Mouse (Mus musculus): Measurements from ENCODE around the gene Gspt1. TPM values are rescaled to one million over a fixed set of nuclear protein-coding genes. Genes with fewer than 3 reads are reported as not detected.

The Gspt1 gene
- polyA plus RNA-seq, 1 experiment from 2014 or later = 46.3 TPM

DNA sequence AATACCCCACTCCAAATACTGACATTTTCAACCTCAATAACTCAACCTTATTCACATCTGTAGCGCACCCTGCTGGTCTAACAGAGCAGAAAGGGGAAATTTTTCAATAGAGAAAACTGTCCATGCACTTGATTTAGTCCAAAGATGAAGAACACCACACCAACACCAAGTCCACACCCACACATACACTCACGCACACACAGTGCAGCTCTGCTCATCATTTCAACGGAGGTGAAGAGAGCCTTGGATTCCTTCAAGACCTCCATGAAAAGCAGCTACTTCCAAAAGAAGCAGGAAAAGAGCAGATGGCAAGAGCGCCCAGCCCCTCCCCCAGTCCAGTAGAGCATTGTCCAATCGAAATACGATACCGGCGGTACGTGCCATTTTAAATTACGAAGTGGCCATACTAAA, 79.4 kb downstream of the Gspt1 start:
- WGBS = 8% methylated on average over 10 of the region's 10 CpGs
- peak overlapping the region; percentile 76 for H3K9ac ChIP-seq
- H3K4me2 ChIP-seq = peak overlapping the region; percentile 79

DNA sequence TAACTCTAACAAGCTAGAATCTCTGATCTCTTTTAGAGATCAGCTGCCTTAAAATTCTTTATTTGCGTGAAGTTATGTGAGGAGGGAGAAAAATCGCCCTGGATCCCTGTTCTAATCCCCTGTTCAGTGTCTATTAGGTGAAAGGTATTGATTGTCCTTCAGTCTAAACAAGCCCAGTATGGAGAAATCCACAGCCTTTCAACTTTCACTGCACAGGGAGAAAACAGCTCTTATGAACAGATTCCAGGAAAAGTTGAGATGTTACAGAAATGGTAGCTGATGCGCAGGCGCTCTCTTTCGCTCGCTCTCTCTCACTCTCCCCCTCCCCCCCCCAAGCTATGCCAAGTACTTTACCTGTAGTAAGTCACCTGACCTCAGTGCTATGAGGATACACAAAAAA, 82.4 kb downstream of the Gspt1 start:
- H3K9me3 ChIP-seq (replicated peaks) = no peaks in the 10 kb centered on the region
- H3K4me3 ChIP-seq = no peak overlapping the region
- no peaks in the 10 kb centered on the region for H3K36me3 ChIP-seq
- no peaks in the 10 kb centered on the region for H3K27me3 ChIP-seq
- peaks cover 15% of the 10 kb centered on the region for H3K4me1 ChIP-seq (replicated peaks)
- no peak overlapping the region for H3K9ac ChIP-seq
- 90% methylated on average over 6 of the region's 6 CpGs for WGBS
- H3K27ac ChIP-seq = no peak overlapping the region
- no peak for ATAC-seq (replicated peaks; ENCODE audit: insufficient number of reproducible peaks, insufficient read depth, low FRiP score, low read depth)
- H3K4me2 ChIP-seq = no peak overlapping the region

More for the DNA sequence above, 79.4 kb downstream of the Gspt1 start:
- Histone ChIP-seq H3K4me3 (peak overlapping the region; percentile 66), H3K4me1 (replicated peaks) (peaks cover 17% of the 10 kb centered on the region), H3K9me3 (replicated peaks) (no peaks in the 10 kb centered on the region), H3K27ac (peak overlapping the region; percentile 81; the same call in 1 of the 2 replicates), H3K27me3 (no peaks in the 10 kb centered on the region), H3K36me3 (no peaks in the 10 kb centered on the region)
- no peak for ATAC-seq (replicated peaks; ENCODE audit: insufficient number of reproducible peaks, insufficient read depth, low FRiP score, low read depth)

MicroRNA genes within 50 kb of the gene (microRNA counts, 519-probe panel; counts per million panel counts)
- 2,228 counts per million, percentile 33 among the panel's probes with 10 or more counts for microRNA mmu-miR-1945

Small RNAs within 50 kb of the gene (microRNA-seq; reads per million reads assigned to microRNA genes)
- 4.6 reads per million, percentile 16 among the genes with 10 or more reads in this experiment for gene Mir1945

Other genes with a start within 250 kb of the Gspt1 start
- gene Snn, start 193.4 kb downstream of the Gspt1 start, polyA plus RNA-seq (2015; fragmentation: Nextera tagmentation; extraction: Ambion mirVana) = 34.0 and 43.3 TPM in 2 replicates
- gene Litaf, start 188.2 kb downstream of the Gspt1 start, polyA plus RNA-seq (2015; fragmentation: Nextera tagmentation; extraction: Ambion mirVana) = 66.8 and 75.0 TPM in 2 replicates
- gene Txndc11, start 119.7 kb downstream of the Gspt1 start, polyA plus RNA-seq (2015; fragmentation: Nextera tagmentation; extraction: Ambion mirVana) = 26.2 and 30.5 TPM in 2 replicates
- 55.8 and 71.4 TPM in 2 replicates for gene Zc3h7a, start 77.9 kb downstream of the Gspt1 start, polyA plus RNA-seq (2015; fragmentation: Nextera tagmentation; extraction: Ambion mirVana)
- 111 TPM in 2 replicates for gene Rsl1d1, start 51.0 kb downstream of the Gspt1 start, polyA plus RNA-seq (2015; fragmentation: Nextera tagmentation; extraction: Ambion mirVana)
- gene Tnfrsf17, start 59.5 kb upstream of the Gspt1 start, polyA plus RNA-seq (2015; fragmentation: Nextera tagmentation; extraction: Ambion mirVana) = 0.20 TPM in 1 of 2 replicates, not detected in the other
- gene Snx29, start 68.6 kb upstream of the Gspt1 start, polyA plus RNA-seq (2015; fragmentation: Nextera tagmentation; extraction: Ambion mirVana) = 6.1 and 8.3 TPM in 2 replicates

Data from heart, embryonic 15.5 days (tissue).